ENCODE assay signal across 13 mouse cellular contexts in genomic region chr2:130916521-130917147, GRCm38 (mm10). TPM values are rescaled to one million over a fixed set of nuclear protein-coding genes. Genes with fewer than 3 reads are reported as not detected.
DNase-seq lines count a peak whose midpoint lies in the region; ATAC-seq and TF ChIP-seq lines count a peak whose summit lies in the region.
"Had no signal": no experiment of that assay in that cellular context is flagged by ENCODE, and none has a peak within 500 bp of the region (broad histone marks: within the 10 kb centered on the region; RNA-seq: fewer than 3 reads in every experiment).

No protein-coding gene starts in this region.

- TF ChIP-seq POLR2A in brain, embryonic 14.5 days (IDR thresholded peaks at IDR 0.05; ENCODE audit: borderline replicate concordance, extremely low read depth, insufficient read depth, insufficient read length, poor library complexity, severe bottlenecking) = no peak
- TF ChIP-seq POLR2A in limb, embryonic 14.5 days (IDR thresholded peaks at IDR 0.05; ENCODE audit: borderline replicate concordance, extremely low read depth, insufficient read depth, insufficient read length) = no peak

- TF ChIP-seq CTCF in brain, embryonic 14.5 days (IDR thresholded peaks at IDR 0.05; ENCODE audit: borderline replicate concordance, extremely low read depth, insufficient read depth, insufficient read length) = no peak

- H3K36me3 ChIP-seq in kidney, embryonic 15.5 days = no peaks in the 10 kb centered on the region
- no peaks in the 10 kb centered on the region for H3K36me3 ChIP-seq in limb, embryonic 14.5 days (ENCODE audit: control insufficient read depth, insufficient read depth, low read length)
- H3K36me3 ChIP-seq: liver, embryonic 15.5 days; midbrain, embryonic 13.5 days had no signal

- 22% methylated on average over 3 of the region's 3 CpGs for whole genome bisulfite sequencing in kidney, embryonic 15.5 days
- WGBS in limb, embryonic 14.5 days = 18% methylated on average over 3 of the region's 3 CpGs

- peak overlapping the region; percentile 41; the same call in 1 of the 2 replicates for H3K27ac ChIP-seq in kidney, embryonic 15.5 days
- 0 out of 2 replicates have a peak overlapping the region, but pooled peaks have one; percentile 13 for H3K27ac ChIP-seq in limb, embryonic 14.5 days (replicated peaks; ENCODE audit: low read depth, low read length)
- H3K27ac ChIP-seq: liver, embryonic 15.5 days; midbrain, embryonic 13.5 days had no signal

- H3K9ac ChIP-seq in kidney, embryonic 15.5 days = no peak overlapping the region
- H3K9ac ChIP-seq in limb, embryonic 14.5 days (ENCODE audit: low read depth, low read length, severe bottlenecking) = no peak overlapping the region
- H3K9ac ChIP-seq: heart, embryonic 12.5 days; liver, embryonic 15.5 days; midbrain, embryonic 13.5 days had no signal

- no peak overlapping the region for H3K4me2 ChIP-seq in kidney, embryonic 15.5 days
- H3K4me2 ChIP-seq in limb, embryonic 14.5 days (replicated peaks; ENCODE audit: low read depth, low read length, severe bottlenecking) = no peak overlapping the region
- H3K4me2 ChIP-seq: heart, embryonic 12.5 days; liver, embryonic 15.5 days; midbrain, embryonic 13.5 days had no signal

- no peak for DNase-seq in kidney, adult 9 months
- peak; percentile 31 for DNase-seq in NIH3T3 (ENCODE audit: low read depth)
- DNase-seq in brain, embryonic 14.5 days (ENCODE audit: low read depth) = peak; percentile 1
- DNase-seq in limb, embryonic 14.5 days (ENCODE audit: low spot score) = peak; percentile 34
- DNase-seq in testis, postnatal 10 days (ENCODE audit: low spot score) = no peak
- DNase-seq in left cerebral cortex, adult 9 months (ENCODE audit: low spot score in 2 of 2) = no peak
- DNase-seq: cerebellum, postnatal 14 days; gastrocnemius, postnatal 14 days had no signal

- H3K27me3 ChIP-seq in kidney, embryonic 15.5 days = no peaks in the 10 kb centered on the region
- no peaks in the 10 kb centered on the region for H3K27me3 ChIP-seq in limb, embryonic 14.5 days (ENCODE audit: control insufficient read depth, insufficient read depth, low read length)
- H3K27me3 ChIP-seq: heart, embryonic 12.5 days; liver, embryonic 15.5 days; midbrain, embryonic 13.5 days had no signal

- peaks cover 7% of the 10 kb centered on the region; the same call in 1 of the 2 replicates for H3K4me1 ChIP-seq in kidney, embryonic 15.5 days
- peaks cover 3% of the 10 kb centered on the region; the same call in 1 of the 2 replicates for H3K4me1 ChIP-seq in limb, embryonic 14.5 days (ENCODE audit: control insufficient read depth, insufficient read depth, low read length)
- H3K4me1 ChIP-seq: liver, embryonic 15.5 days; midbrain, embryonic 13.5 days had no signal

- no peak for ATAC-seq in kidney, embryonic 15.5 days (replicated peaks; ENCODE audit: low FRiP score)
- ATAC-seq in limb, embryonic 14.5 days (ENCODE audit: low FRiP score, low read depth) = peak; percentile 60
- ATAC-seq: midbrain, embryonic 13.5 days had no signal

- H3K4me3 ChIP-seq in kidney, embryonic 15.5 days (replicated peaks) = no peak overlapping the region
- H3K4me3 ChIP-seq in limb, embryonic 14.5 days (replicated peaks; ENCODE audit: low read length) = no peak overlapping the region
- H3K4me3 ChIP-seq: erythroblast, embryonic 14.5 days; heart, embryonic 12.5 days; liver, embryonic 15.5 days; midbrain, embryonic 13.5 days had no signal

- H3K9me3 ChIP-seq in kidney, embryonic 15.5 days (replicated peaks) = no peaks in the 10 kb centered on the region
- H3K9me3 ChIP-seq in limb, embryonic 14.5 days (ENCODE audit: control insufficient read depth, low read length) = no peaks in the 10 kb centered on the region
- H3K9me3 ChIP-seq: heart, embryonic 12.5 days; liver, embryonic 15.5 days; midbrain, embryonic 13.5 days had no signal

RNA-seq across cellular contexts. Expression of gene Atrn, which starts 10.3 kb away (rescaled TPM):
- polyA plus RNA-seq in kidney, embryonic 15.5 days (2015; fragmentation: Nextera tagmentation; extraction: Ambion mirVana) = 6.2 and 8.2 TPM in 2 replicates
- 25.9 and 37.7 TPM in 2 replicates for polyA plus RNA-seq in brain, embryonic 14.5 days (2012; rRNA removed)
- polyA plus RNA-seq in limb, embryonic 14.5 days (2012; rRNA removed) = 17.9 and 19.4 TPM in 2 replicates
- polyA plus RNA-seq in limb, embryonic 14.5 days (2014; fragmentation: Nextera tagmentation; extraction: Ambion mirVana) = 11.5 and 13.5 TPM in 2 replicates

RNA-seq across cellular contexts. Expression of gene 4930402H24Rik, which starts 10.4 kb away (rescaled TPM):
- polyA plus RNA-seq in kidney, embryonic 15.5 days (2015; fragmentation: Nextera tagmentation; extraction: Ambion mirVana) = 35.1 and 40.6 TPM in 2 replicates
- polyA plus RNA-seq in brain, embryonic 14.5 days (2012; rRNA removed) = 74.2 and 82.2 TPM in 2 replicates
- polyA plus RNA-seq in limb, embryonic 14.5 days (2012; rRNA removed) = 33.8 and 44.3 TPM in 2 replicates
- polyA plus RNA-seq in limb, embryonic 14.5 days (2014; fragmentation: Nextera tagmentation; extraction: Ambion mirVana) = 29.1 and 41.3 TPM in 2 replicates

Comparison
In these comparisons a context has a peak if more than half of its experiments do, and no peak if none do; other contexts are left out.
1. DNase-seq: peak in NIH3T3 (single experiment), brain, embryonic 14.5 days (single experiment) and limb, embryonic 14.5 days (single experiment); none in kidney, adult 9 months (single experiment), testis, postnatal 10 days (single experiment) and left cerebral cortex, adult 9 months (0 of 2).